Mouse (Mus musculus) brain, embryonic 14.5 days (tissue): ENCODE measurements around the gene Mpz.

Source experiments
- CTCF ChIP-seq: fragments of 200-500 bp; IDR thresholded peaks from 2 replicates; pipeline ENCODE4 v1.5.1; 2012; ENCODE audit warnings: inconsistent platforms, mild to moderate bottlenecking, moderate library complexity, borderline replicate concordance; ENCODE audit not compliant: insufficient read depth, insufficient read length; ENCODE audit errors: extremely low read depth
- POLR2A ChIP-seq: fragments of 200-500 bp; IDR thresholded peaks from 2 replicates; pipeline ENCODE4 v1.6.1; 2012; ENCODE audit warnings: mild to moderate bottlenecking, inconsistent platforms, borderline replicate concordance; ENCODE audit not compliant: poor library complexity, insufficient read depth, insufficient read length, severe bottlenecking; ENCODE audit errors: extremely low read depth

DNA sequence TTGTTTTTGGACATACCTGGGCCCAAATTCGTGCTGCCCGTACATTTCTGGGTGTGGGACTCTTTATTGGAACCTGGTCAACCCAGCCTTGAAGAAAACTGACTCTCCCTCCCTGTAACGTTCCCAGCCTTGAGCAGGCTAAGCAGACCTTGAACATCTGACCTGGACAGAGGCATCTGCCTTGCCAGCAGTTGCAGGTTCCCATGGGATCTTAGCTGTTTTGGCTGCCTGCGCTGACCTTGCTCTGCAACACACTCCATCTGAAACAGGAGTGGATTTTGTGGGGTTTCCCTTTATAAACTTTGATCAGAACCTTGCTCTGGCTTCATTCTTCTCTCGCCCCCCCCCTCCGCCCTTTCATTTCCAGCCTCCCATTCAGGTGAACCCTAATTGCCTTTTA, 45.3 kb upstream of the Mpz start:
- TF ChIP-seq CTCF, result no peak
- TF ChIP-seq POLR2A, result no peak
